Comparison of ENCODE assay signal across 8 mouse cellular contexts in genomic region chr14:76528641-76529040, GRCm38 (mm10). TPM values are rescaled to one million over a fixed set of nuclear protein-coding genes. Genes with fewer than 3 reads are reported as not detected.
DNase-seq lines count a peak whose midpoint lies in the region; ATAC-seq lines count a peak whose summit lies in the region.
"Had no signal": no experiment of that assay in that cellular context is flagged by ENCODE, and none has a peak within 500 bp of the region (broad histone marks: within the 10 kb centered on the region; RNA-seq: fewer than 3 reads in every experiment).

No protein-coding gene starts in this region.

- peak; percentile 14 to 50 for DNase-seq in lung, adult 18-20 months
- DNase-seq in lung, postnatal 36 days, result no peak
- DNase-seq in heart, adult 18-20 months, result peak; percentile 52 to 66
- DNase-seq in layer of hippocampus, postnatal 36 days, result no peak
- DNase-seq in right cerebral cortex, postnatal 4 days, result no peak
- DNase-seq: thymus, adult 2 months had no signal

- H3K36me3 ChIP-seq in limb, embryonic 13.5 days, result no peaks in the 10 kb centered on the region

- H3K4me2 ChIP-seq in limb, embryonic 13.5 days (replicated peaks), result peak overlapping the region; percentile 9; the same call in 1 of the 2 replicates

- 20% methylated on average over 5 of the region's 5 CpGs for WGBS in limb, embryonic 13.5 days

- no peak overlapping the region for H3K9ac ChIP-seq in limb, embryonic 13.5 days

- H3K27ac ChIP-seq in brown adipose tissue, adult 24 weeks (replicated peaks; ENCODE audit: low read depth, low read length), result peak overlapping the region; percentile 22; the same call in 1 of the 2 replicates
- H3K27ac ChIP-seq in limb, embryonic 13.5 days, result peak overlapping the region; percentile 79

- no peak overlapping the region for H3K4me3 ChIP-seq in brown adipose tissue, adult 24 weeks (ENCODE audit: insufficient read depth, low read depth, low read length)
- H3K4me3 ChIP-seq in limb, embryonic 13.5 days, result no peak overlapping the region

- no peaks in the 10 kb centered on the region for H3K27me3 ChIP-seq in limb, embryonic 13.5 days

- no peaks in the 10 kb centered on the region for H3K9me3 ChIP-seq in limb, embryonic 13.5 days

- ATAC-seq in limb, embryonic 13.5 days (ENCODE audit: low FRiP score, low read depth), result peak; percentile 35

- H3K4me1 ChIP-seq in brown adipose tissue, adult 24 weeks (ENCODE audit: control insufficient read depth, insufficient read depth, insufficient read length, low read length), result peaks cover 10% of the 10 kb centered on the region
- H3K4me1 ChIP-seq in limb, embryonic 13.5 days, result peaks cover 60% of the 10 kb centered on the region

RNA-seq across cellular contexts. Expression of gene Serp2, which starts 28.0 kb away (rescaled TPM):
- polyA plus RNA-seq in brown adipose tissue, adult 24 weeks (2012; ENCODE audit: insufficient read depth, insufficient read length, missing spikeins), result not detected in 2 replicates
- total RNA-seq in heart, adult 18-20 months (2021), result 1 to 10 TPM in 1 of 2 experiments, under 1 TPM in 1; 0.75 to 1.1 TPM
- polyA plus RNA-seq in limb, embryonic 13.5 days (2015; fragmentation: Nextera tagmentation; extraction: Ambion mirVana), result 15.0 and 18.7 TPM in 2 replicates
- 100 to 1,000 TPM; 140 to 147 TPM for total RNA-seq in layer of hippocampus, postnatal 36 days (2021)

Comparison
In these comparisons a context has a peak if more than half of its experiments do, and no peak if none do; other contexts are left out.
1. DNase-seq: peak in lung, adult 18-20 months (2 of 2) and heart, adult 18-20 months (2 of 2); none in lung, postnatal 36 days (single experiment), layer of hippocampus, postnatal 36 days (0 of 2) and right cerebral cortex, postnatal 4 days (single experiment).
2. RNA of gene Serp2, which starts 28.0 kb away (total RNA-seq): 140 to 147 TPM in layer of hippocampus, postnatal 36 days; 0.75 to 1.1 TPM in heart, adult 18-20 months; every median in the first group is over 10 times any median in the second.